Mouse (Mus musculus) limb, embryonic 14.5 days (tissue): Measurements from ENCODE around the gene 4833423E24Rik. TPM values are rescaled to one million over a fixed set of nuclear protein-coding genes. Genes with fewer than 3 reads are reported as not detected.

ENCODE experiments used
- ATAC-seq: fragments of 200-750 bp; cut with Nextera tagmentation; 2 replicates; pipeline ENCODE4 v1.8.0; 2017; ENCODE audit warnings: low read depth, moderate number of reproducible peaks, moderate TSS enrichment; ENCODE audit not compliant: low FRiP score
- DNase-seq: peaks from one replicate; pipeline ENCODE4 v3.0.0-alpha.2; 2015; ENCODE audit warnings: low spot score
- H3K27ac ChIP-seq: fragments of 300-500 bp; sonication (generic); replicated peaks from 2 replicates; pipeline ENCODE4 v1.5.1; 2014; ENCODE audit warnings: low read depth, mild to moderate bottlenecking, low read length, moderate library complexity, mixed read lengths
- H3K27me3 ChIP-seq: fragments of 300-500 bp; sonication (generic); 2 replicates; pipeline ENCODE4 v1.6.1; 2014; ENCODE audit warnings: low read length, mixed read lengths; ENCODE audit not compliant: control insufficient read depth, insufficient read depth
- H3K36me3 ChIP-seq: fragments of 300-500 bp; sonication (generic); 2 replicates; pipeline ENCODE4 v1.6.1; 2014; ENCODE audit warnings: mild to moderate bottlenecking, low read length, moderate library complexity, mixed read lengths; ENCODE audit not compliant: control insufficient read depth, insufficient read depth
- H3K4me1 ChIP-seq: fragments of 300-500 bp; sonication (generic); 2 replicates; pipeline ENCODE4 v1.6.1; 2014; ENCODE audit warnings: antibody characterized with exemption, low read length, mixed read lengths; ENCODE audit not compliant: control insufficient read depth, insufficient read depth
- H3K4me2 ChIP-seq: fragments of 300-500 bp; sonication (generic); replicated peaks from 2 replicates; pipeline ENCODE4 v1.6.1; 2014; ENCODE audit warnings: low read depth, mild to moderate bottlenecking, low read length, moderate library complexity; ENCODE audit not compliant: severe bottlenecking
- H3K4me3 ChIP-seq: fragments of 300-500 bp; sonication (generic); replicated peaks from 2 replicates; pipeline ENCODE4 v1.5.1; 2014; ENCODE audit warnings: low read length
- H3K9ac ChIP-seq: fragments of 300-500 bp; sonication (generic); 2 replicates; pipeline ENCODE4 v1.6.1; 2014; ENCODE audit warnings: mild to moderate bottlenecking, low read depth, low read length, moderate library complexity; ENCODE audit not compliant: severe bottlenecking
- H3K9me3 ChIP-seq: fragments of 300-500 bp; sonication (generic); 2 replicates; pipeline ENCODE4 v1.6.1; 2016; ENCODE audit warnings: low read length; ENCODE audit not compliant: control insufficient read depth
- POLR2A ChIP-seq: fragments of 200-500 bp; IDR thresholded peaks from 2 replicates; pipeline ENCODE4 v1.8.0; 2012; ENCODE audit warnings: inconsistent platforms, mild to moderate bottlenecking, moderate library complexity, borderline replicate concordance; ENCODE audit not compliant: insufficient read depth, insufficient read length; ENCODE audit errors: extremely low read depth
- WGBS: fragments of 180-500 bp; shearing (Covaris S2); extraction: QIAGEN DNeasy Blood & Tissue Kit; methylation state at CpG from one replicate; pipeline ENCODE4 v1.1.7; 2014; 5-methylcytosine and 5-hydroxymethylcytosine counted together
- polyA plus RNA-seq, 2 experiments: library from polyadenylated mRNA; depleted of rRNA in 1 of 2; stranded (reverse) in 1 of 2; unstranded in 1 of 2; fragments of >200 nt; fragmentation: Nextera tagmentation in 1 of 2; extraction: Ambion mirVana in 1 of 2; gene quantifications; 2 replicates each; pipeline versions ENCODE4 v1.2.1 to v1.2.3; 2012 to 2014

The 4833423E24Rik gene
- polyA plus RNA-seq (2012; rRNA removed) = 2.2 and 3.9 TPM in 2 replicates
- 4.9 and 7.2 TPM in 2 replicates for polyA plus RNA-seq (2014; fragmentation: Nextera tagmentation; extraction: Ambion mirVana)

- Histone ChIP-seq H3K4me2 (no peak within 1 kb of the TSS), H3K27me3 (no peaks in the 10 kb centered on the region), H3K36me3 (no peaks in the 10 kb centered on the region), H3K9ac (no peak within 1 kb of the TSS), H3K4me1 (no peaks in the 10 kb centered on the region), H3K4me3 (no peak within 1 kb of the TSS), H3K9me3 (no peaks in the 10 kb centered on the region), H3K27ac (no peak within 1 kb of the TSS)
- no peak for DNase-seq
- ATAC-seq = no peak
- 34% methylated on average over 4 of the region's 4 CpGs for WGBS
- TF ChIP-seq POLR2A = no peak
These were observed at the start of gene 4833423E24Rik for GRCm38 (mm10) chr2:85518879-85519278. 4833423E24Rik (minus strand) TSS chr2:85519024.

DNA sequence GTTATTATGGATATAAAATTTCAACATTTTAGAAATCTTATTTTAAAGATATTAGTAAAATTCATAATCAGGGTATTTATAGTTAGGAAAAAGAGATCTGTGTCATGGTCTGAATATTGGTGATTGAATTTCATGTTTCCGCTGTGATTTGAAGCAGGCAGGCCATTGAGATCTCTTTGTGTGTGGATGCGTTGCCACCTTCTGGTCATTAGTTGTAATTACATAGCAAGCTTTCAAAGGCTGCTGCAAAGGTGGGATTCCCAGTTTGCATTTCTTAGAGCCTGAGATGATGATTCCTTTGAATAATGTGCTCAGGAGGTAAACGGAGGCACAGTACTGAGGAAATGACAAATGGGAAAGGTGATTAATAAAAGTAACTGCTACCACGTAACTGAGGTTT is 42.4 kb upstream of the 4833423E24Rik start:
- ATAC-seq (no peak), DNase-seq (peak; percentile 57)
- H3K4me1 ChIP-seq = no peaks in the 10 kb centered on the region
- H3K27me3 ChIP-seq = no peaks in the 10 kb centered on the region
- H3K4me3 ChIP-seq = no peak overlapping the region
- H3K36me3 ChIP-seq = no peaks in the 10 kb centered on the region
- 23% methylated on average over 4 of the region's 4 CpGs for WGBS
- H3K4me2 ChIP-seq = no peak overlapping the region
- no peak overlapping the region for H3K9ac ChIP-seq
- H3K9me3 ChIP-seq = no peaks in the 10 kb centered on the region
- no peak overlapping the region for H3K27ac ChIP-seq
- no peak for TF ChIP-seq POLR2A

- no peaks in the 10 kb centered on the region for H3K4me1 ChIP-seq
- 54% methylated on average over 4 of the region's 4 CpGs for WGBS
- DNase-seq (no peak), ATAC-seq (no peak)
- H3K9me3 ChIP-seq = no peaks in the 10 kb centered on the region
- no peak overlapping the region for H3K4me2 ChIP-seq
- no peak for TF ChIP-seq POLR2A
- no peak overlapping the region for H3K4me3 ChIP-seq
- H3K36me3 ChIP-seq = no peaks in the 10 kb centered on the region
- no peak overlapping the region for H3K9ac ChIP-seq
- no peaks in the 10 kb centered on the region for H3K27me3 ChIP-seq
- no peak overlapping the region for H3K27ac ChIP-seq
These were observed 41.4 kb upstream of the 4833423E24Rik start for GRCm38 (mm10) chr2:85560226-85560625.

GRCm38 (mm10) chr2:85554806-85555205 is 36.0 kb upstream of the 4833423E24Rik start:
- no peak overlapping the region for H3K27ac ChIP-seq
- no peaks in the 10 kb centered on the region for H3K9me3 ChIP-seq
- H3K36me3 ChIP-seq = no peaks in the 10 kb centered on the region
- DNase-seq (no peak), ATAC-seq (no peak)
- 41% methylated on average over 1 of the region's 1 CpGs for WGBS
- no peaks in the 10 kb centered on the region for H3K27me3 ChIP-seq
- no peak overlapping the region for H3K4me2 ChIP-seq
- no peaks in the 10 kb centered on the region for H3K4me1 ChIP-seq
- H3K9ac ChIP-seq = no peak overlapping the region
- TF ChIP-seq POLR2A = no peak
- H3K4me3 ChIP-seq = no peak overlapping the region

GRCm38 (mm10) chr2:85533934-85534333 is 15.1 kb upstream of the 4833423E24Rik start:
- Histone ChIP-seq H3K4me3 (no peak overlapping the region), H3K4me2 (no peak overlapping the region), H3K36me3 (no peaks in the 10 kb centered on the region), H3K4me1 (no peaks in the 10 kb centered on the region), H3K9me3 (no peaks in the 10 kb centered on the region), H3K9ac (no peak overlapping the region), H3K27me3 (no peaks in the 10 kb centered on the region), H3K27ac (no peak overlapping the region)
- 78% methylated on average over 1 of the region's 1 CpGs for WGBS
- DNase-seq (no peak), ATAC-seq (no peak)
- no peak for TF ChIP-seq POLR2A

- H3K4me3 ChIP-seq = no peak overlapping the region
- no peak overlapping the region for H3K27ac ChIP-seq
- H3K4me1 ChIP-seq = no peaks in the 10 kb centered on the region
- no peak overlapping the region for H3K9ac ChIP-seq
- ATAC-seq = no peak
- WGBS = 67% methylated on average over 2 of the region's 2 CpGs
- no peaks in the 10 kb centered on the region for H3K27me3 ChIP-seq
- H3K9me3 ChIP-seq = no peaks in the 10 kb centered on the region
- H3K4me2 ChIP-seq = no peak overlapping the region
- H3K36me3 ChIP-seq = no peaks in the 10 kb centered on the region
- no peak for DNase-seq
- TF ChIP-seq POLR2A = no peak
These were observed 13.4 kb upstream of the 4833423E24Rik start for GRCm38 (mm10) chr2:85532082-85532778.
